Mouse (Mus musculus) layer of hippocampus, postnatal 36 days (tissue): Measurements from ENCODE around the gene Gstm6. TPM values are rescaled to one million over a fixed set of nuclear protein-coding genes. Genes with fewer than 3 reads are reported as not detected.
"Not testable (repeated sequence)": the region's sequence is repeated elsewhere in the genome, so short reads cannot be mapped to it uniquely, and the experiment has no call there.

Source experiments
- DNase-seq, 2 experiments: peaks; one replicate each; pipeline ENCODE4 v3.0.0; 2022
- total RNA-seq, 2 experiments: library from RNA; stranded (reverse); gene quantifications; 2 replicates each; pipeline ENCODE4 v1.2.3; 2021

Gene Gstm6
- total RNA-seq, 2 experiments from 2014 or later = 15.0 to 16.0 TPM

GRCm38 (mm10) chr3:107940524-107940923, 3.0 kb downstream of the Gstm6 start:
- no peak for DNase-seq

GRCm38 (mm10) chr3:107939830-107940229, 3.7 kb downstream of the Gstm6 start:
- no peak for DNase-seq

- peak in 1 of 2 experiments; percentile 39 for DNase-seq
Observed at GRCm38 (mm10) chr3:107939403-107939802, 4.1 kb downstream of the Gstm6 start.

GRCm38 (mm10) chr3:107935888-107936287, 7.7 kb downstream of the Gstm6 start:
- DNase-seq = no peak

GRCm38 (mm10) chr3:107935268-107935667, 8.3 kb downstream of the Gstm6 start:
- DNase-seq = no peak

- no peak for DNase-seq
Observed at GRCm38 (mm10) chr3:107932128-107932527, 11.4 kb downstream of the Gstm6 start.

- DNase-seq = peak; percentile 99
Observed at GRCm38 (mm10) chr3:107931670-107932069, 11.9 kb downstream of the Gstm6 start, which contains the start of gene Gstm7. Gstm7 (minus strand) TSS chr3:107931817.

- DNase-seq = no peak
Observed at GRCm38 (mm10) chr3:107931134-107931533, 12.4 kb downstream of the Gstm6 start.

- no peak for DNase-seq
Observed at GRCm38 (mm10) chr3:107929731-107930130, 13.8 kb downstream of the Gstm6 start.

- no peak for DNase-seq
Observed at GRCm38 (mm10) chr3:107929243-107929642, 14.3 kb downstream of the Gstm6 start.

GRCm38 (mm10) chr3:107928691-107929090, 14.9 kb downstream of the Gstm6 start:
- no peak for DNase-seq

- DNase-seq = no peak
Observed at GRCm38 (mm10) chr3:107927841-107928240, 15.7 kb downstream of the Gstm6 start.

GRCm38 (mm10) chr3:107925335-107925734, 18.2 kb downstream of the Gstm6 start:
- no peak for DNase-seq

GRCm38 (mm10) chr3:107920348-107920747, 23.2 kb downstream of the Gstm6 start:
- DNase-seq = no peak

GRCm38 (mm10) chr3:107917783-107918408, 25.7 kb downstream of the Gstm6 start:
- DNase-seq = peak in 1 of 2 experiments; percentile 56

GRCm38 (mm10) chr3:107917097-107917496, 26.5 kb downstream of the Gstm6 start:
- DNase-seq = no peak

- DNase-seq = no peak
Observed at GRCm38 (mm10) chr3:107916674-107917073, 26.9 kb downstream of the Gstm6 start.

- no peak for DNase-seq
Observed at GRCm38 (mm10) chr3:107905942-107906341, 37.6 kb downstream of the Gstm6 start.

GRCm38 (mm10) chr3:107900955-107901673, 42.4 kb downstream of the Gstm6 start:
- DNase-seq = no peak

- no peak for DNase-seq
Observed at GRCm38 (mm10) chr3:107898691-107899090, 44.9 kb downstream of the Gstm6 start.

- peak; percentile 88 to 92 for DNase-seq
Observed at GRCm38 (mm10) chr3:107895720-107896569, 47.6 kb downstream of the Gstm6 start, which contains the start of gene Gstm5. Gstm5 (plus strand) TSS chr3:107895821.

GRCm38 (mm10) chr3:107895194-107895719, 48.3 kb downstream of the Gstm6 start:
- no peak for DNase-seq

- DNase-seq = not testable (repeated sequence)
Observed at GRCm38 (mm10) chr3:107889236-107889635, 54.3 kb downstream of the Gstm6 start.
